Mouse (Mus musculus): ENCODE data around the gene Prdx2.

DNA sequence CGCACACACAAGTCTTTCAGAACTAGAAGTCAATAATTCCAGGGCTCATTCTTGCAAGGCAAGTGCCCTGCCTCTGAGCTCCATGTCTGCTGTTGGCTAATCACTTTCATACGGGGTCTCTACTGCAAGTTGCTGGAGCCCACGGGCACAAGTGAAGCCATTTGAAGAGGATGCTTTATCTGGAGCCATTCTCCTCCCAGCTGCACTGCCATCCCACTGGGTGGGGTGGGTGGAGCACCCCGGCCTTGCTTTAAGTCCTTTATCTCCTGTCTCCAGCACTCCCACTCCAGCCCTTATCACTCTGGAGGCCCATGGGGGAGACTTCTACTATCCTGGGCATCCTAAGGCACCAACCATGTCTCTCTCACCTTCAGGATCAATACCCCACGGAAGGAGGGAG is 1.5 kb downstream of the Prdx2 start:
- TF ChIP-seq GATA1 (IDR thresholded peaks at IDR 0.05; ENCODE audit: borderline replicate concordance, low read length), result no peak
- TF ChIP-seq FLI1 (IDR thresholded peaks at IDR 0.05; ENCODE audit: low read length), result no peak

Data from megakaryocyte, embryonic 14.5 days (primary cell).